Mouse (Mus musculus): ENCODE results near the gene Cox4i2. TPM values are rescaled to one million over a fixed set of nuclear protein-coding genes. Genes with fewer than 3 reads are reported as not detected.

Cox4i2 gene
- total RNA-seq, 2 experiments from 2014 or later = 1.4 TPM; not detected in 1

DNA sequence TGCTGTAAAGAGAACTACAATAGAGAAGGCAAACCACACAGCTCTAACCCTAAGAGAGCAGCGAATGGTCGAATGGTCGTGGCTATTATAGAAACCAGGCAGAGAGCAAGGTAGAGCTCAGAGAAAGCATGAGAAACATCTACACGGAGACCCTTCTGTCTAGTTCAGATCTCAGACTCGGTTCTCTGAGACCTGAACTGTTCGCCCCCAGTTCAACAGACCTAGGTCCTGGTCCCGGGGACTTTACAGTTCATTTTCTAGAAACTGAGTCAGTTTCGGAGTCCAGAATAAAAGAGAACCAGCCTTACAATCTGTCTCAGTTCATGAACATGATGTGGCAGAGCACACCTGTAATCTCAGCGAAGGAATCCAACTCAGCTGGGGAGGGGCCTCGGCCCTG lies 19.5 kb upstream of the Cox4i2 start:
- ATAC-seq (replicated peaks; ENCODE audit: poor library complexity) = no peak

DNA sequence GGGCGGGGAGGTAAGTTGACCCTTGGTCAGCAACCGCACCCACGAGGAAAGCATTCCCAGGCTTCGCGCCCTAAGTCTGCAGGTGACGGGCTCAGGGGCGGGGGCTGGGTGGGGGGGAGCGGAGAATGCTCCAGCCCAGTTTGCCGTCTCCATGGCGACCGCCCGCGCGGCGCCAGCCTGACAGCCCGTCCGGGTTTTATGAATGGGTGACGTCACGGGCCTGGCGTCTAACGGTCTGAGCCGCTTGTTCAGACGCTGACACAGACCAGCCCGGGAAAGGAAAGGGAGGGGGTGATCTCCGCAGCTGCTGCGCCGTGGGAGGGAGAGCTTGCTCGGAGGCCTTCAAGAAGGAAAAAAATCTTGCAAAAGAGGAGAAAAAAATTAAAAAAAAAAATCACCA lies 19.0 kb upstream of the Cox4i2 start:
- ATAC-seq (replicated peaks; ENCODE audit: poor library complexity) = peak; percentile 36

DNA sequence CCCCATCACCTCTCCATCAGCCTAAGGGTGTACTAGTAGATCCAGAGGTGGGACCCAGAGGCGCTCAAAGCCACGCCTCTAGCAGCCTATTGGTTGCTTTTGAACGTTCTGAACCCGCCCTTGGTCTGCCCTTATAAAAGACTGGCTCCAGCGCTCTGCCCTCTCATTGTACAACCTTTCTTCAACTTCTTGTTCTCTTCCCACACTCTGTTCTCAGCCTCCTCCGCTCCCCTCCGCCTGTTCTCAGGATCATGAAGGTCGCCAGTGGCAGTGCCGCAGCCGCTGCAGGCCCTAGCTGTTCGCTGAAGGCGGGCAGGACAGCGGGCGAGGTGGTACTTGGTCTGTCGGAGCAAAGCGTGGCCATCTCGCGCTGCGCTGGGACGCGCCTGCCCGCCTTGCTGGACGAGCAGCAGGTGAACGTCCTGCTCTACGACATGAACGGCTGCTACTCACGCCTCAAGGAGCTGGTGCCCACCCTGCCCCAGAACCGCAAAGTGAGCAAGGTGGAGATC lies 17.8 kb upstream of the Cox4i2 start, which contains the start of gene Id1:
Id1 (plus strand) TSS at position 162 of the 512 bp plus-strand sequence.
- ATAC-seq (replicated peaks; ENCODE audit: poor library complexity) = peak; percentile 63

DNA sequence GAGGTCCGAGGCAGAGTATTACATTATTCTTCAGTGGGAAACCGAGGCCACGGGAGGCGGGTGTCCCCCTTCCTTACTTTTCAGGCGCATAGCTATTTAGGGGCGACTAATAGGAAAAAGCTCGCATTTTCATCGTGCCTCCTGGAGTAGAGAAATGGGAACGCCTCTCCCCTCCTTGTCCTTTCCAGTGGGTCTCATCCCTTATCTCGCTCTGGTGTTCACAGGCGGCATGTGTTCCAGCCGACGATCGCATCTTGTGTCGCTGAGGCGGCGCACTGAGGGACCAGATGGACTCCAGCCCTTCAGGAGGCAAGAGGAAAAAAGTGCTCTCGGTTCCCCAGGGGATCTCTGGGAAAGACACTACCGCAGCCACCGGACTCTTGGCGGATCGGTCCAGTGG lies 17.2 kb upstream of the Cox4i2 start:
- no peak for ATAC-seq (replicated peaks; ENCODE audit: poor library complexity)

DNA sequence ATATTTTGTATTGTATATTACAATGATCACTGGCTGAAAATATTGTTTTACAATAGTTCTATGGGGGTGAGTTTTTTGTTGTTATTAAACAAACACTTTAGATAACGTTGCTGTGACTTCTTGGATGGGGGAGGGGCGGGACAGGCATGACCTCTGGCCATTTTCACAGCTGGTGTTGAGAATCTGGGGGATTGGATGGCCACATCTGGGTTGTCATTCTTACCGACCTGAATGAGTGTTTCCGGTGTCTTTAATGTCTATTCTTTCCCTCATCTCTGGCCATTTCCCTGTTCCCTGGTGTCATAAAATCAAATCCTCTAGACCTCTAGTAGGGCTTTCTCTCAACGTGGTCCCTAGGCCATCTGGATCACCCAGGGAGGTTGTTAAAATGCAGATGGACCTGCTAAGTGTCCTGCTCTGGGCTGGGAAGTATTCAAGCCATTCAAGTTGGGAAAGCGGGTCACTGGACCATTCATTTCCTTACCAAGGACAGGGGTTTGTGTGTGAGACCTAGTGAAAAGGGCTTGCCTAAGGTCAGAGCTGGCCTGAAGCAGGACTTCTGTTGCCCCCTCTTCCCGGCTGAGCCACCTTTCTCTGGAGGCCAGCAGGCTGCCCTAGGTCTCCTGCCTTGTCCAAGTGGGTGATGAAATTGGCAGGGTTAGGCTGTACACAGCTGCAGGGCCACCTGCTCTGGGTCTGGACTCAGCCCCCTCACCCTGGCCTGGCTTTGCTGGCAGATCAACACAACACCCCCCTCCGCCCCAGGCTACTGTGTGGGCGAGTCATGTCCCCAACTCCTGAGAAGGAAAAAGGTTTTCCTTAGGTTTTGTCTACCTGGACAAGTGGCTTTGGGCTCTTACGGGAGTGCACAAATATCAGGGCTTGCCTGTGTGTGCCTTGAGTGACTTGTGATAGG lies 16.4 kb upstream of the Cox4i2 start:
- no peak for ATAC-seq (replicated peaks; ENCODE audit: poor library complexity)

DNA sequence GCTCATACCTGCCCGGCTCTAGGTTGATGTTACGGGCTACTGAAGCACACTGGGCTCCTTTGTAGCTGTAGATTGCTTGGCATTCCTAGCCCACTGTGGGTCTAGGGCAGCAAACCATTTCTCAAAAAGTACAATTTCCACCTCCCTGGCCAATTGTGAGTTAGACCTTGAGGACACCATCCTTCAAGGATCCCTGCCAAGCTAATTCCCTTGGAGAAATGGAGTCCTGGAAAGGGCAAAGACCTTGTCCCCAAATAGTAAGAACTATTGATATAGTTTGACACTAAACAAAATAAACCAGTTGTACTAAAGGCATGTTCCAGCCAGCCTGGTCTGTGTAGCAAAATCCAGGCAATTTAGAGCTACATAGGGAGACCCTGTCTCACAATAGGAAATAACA lies 15.6 kb upstream of the Cox4i2 start:
- no peak for ATAC-seq (replicated peaks; ENCODE audit: poor library complexity)

DNA sequence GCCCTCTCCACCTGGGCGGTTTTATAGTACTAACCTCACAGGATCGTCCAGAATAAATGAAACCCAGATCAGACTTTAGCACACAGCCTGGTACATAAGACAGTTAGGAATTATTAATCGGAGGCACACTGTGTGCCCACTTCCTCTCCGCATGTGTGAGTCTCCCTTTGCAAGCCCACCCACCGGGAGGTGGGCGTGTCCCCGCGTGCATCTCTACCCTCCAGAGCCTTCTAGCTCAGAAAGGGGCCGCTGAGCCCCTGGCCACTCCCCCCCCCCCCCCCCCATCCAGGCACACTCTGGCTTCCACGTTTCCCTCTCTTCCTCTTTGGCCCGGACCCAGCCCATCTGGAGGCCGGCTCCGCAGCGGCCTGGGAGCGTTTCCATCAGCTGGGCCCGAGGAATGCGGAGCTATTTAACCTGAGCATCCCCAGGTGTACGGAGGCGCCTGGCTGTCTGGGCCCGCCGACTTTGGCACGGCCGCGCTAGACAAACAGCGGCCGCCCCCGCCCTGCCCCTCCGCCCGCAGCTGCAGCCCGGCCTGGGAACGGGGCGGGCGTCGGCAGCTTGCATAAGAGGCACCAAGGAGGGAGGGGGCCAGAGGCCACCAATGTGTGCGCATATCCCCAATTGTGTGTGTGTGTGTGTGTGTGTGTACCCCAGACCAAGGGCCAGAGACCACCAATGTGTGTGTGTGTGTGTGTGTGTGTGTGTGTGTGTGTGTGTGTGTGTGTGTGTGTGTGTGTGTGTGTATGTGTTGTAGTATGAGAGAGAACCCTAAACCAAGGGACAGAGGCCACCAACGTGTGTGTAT lies 14.7 kb upstream of the Cox4i2 start:
- peak; percentile 24 for ATAC-seq (replicated peaks; ENCODE audit: poor library complexity)

DNA sequence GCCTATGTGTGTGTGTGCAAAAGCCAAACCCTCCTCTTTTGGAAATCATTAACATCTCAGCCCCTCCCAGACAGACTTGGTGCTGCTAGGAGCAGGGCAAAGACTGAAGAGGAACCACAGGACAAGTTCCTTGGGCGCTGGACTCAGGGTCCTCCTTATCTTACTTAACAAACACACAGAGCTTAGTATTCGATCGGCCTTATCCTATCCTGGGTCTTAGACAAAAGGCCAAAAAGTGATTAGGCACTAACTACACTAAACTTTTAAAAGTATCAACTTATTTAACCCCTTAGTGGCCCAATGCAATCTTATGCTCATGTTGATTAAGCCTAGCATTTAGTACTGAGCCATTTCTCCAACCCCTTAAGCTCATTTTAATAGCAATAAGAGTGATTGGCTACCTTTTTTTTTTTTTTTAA lies 14.1 kb upstream of the Cox4i2 start:
- peak; percentile 23 for ATAC-seq (replicated peaks; ENCODE audit: poor library complexity)

DNA sequence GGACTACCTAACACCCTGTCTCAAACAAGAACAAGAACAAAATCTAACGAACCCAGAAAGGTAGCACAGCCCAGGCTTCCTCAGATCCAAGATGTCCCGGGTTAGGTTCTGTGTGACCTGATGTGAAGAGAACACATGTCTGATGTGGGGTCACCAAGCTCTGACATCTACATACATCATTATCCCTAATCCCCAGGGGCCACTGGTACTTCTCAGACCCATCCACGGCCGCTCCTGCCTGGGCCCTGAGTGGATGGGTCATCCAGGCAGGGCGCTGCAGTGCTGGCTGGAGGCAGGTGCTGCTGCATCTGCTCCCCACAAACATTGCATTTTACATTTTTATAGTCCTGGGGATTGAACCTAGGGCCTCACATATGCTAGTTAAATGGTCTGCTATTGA lies 13.5 kb upstream of the Cox4i2 start:
- no peak for ATAC-seq (replicated peaks; ENCODE audit: poor library complexity)

DNA sequence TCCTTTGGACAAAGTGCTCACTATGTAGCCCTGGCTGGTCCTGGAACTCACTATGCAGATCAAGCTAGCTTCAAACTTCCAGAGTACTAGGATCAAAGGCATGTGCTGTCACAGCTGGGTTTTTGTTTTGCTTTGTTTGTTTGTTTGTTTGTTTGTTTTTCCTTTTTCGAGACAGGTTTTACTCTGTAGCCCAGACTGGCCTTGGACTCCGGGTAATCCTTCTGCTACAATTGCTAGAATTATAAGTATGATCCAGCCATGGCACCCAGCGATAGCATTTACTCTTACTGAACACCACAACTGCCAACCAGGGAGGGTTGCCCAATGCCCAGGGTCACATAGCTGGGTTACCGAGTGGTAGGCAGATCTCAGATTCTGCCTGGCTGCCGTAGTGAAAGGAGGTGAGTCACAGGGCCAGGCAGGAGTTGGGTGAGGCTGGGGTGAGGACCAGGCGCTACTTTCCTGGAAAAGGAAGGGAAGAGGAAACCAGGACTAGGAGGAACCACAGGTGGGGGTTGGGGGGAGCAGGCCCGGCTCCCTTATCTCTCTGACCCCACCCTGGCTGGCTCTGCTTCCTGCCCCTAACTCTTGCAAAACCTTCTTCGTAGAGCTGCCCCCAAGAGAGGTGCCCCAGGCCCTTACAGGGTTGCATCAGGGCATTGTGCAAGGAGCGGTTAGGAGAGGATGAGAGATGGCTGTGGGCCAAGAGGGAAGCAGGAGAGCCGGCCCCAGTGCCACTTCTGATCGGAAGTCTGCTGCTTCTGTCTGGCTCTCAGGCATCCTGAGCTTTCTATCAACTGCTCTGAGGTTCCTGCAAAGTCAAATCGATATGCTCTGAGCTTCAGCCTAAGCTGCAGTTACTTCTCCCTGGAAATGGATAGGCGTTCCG lies 12.6 kb upstream of the Cox4i2 start:
- ATAC-seq (replicated peaks; ENCODE audit: poor library complexity) = peak; percentile 63

DNA sequence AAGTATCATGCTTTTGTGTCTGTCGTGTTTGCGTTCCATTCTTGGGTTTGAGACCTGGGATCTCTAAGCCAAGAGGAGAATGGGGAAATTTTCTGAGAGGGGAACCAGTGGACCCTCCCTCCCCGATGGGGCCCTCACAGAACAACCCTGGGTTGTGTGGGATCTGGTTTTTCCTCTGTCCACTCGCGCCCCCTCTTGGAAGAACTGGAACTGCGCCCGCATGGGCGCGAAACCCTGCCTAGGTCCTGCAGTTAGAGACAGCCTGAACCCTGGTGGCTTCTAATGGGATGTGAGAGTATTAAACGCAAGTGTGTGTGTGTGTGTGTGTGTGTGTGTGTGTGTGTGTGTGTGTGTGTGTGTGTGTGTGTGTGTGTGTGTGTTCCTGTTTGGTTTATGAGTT lies 11.5 kb upstream of the Cox4i2 start:
- ATAC-seq (replicated peaks; ENCODE audit: poor library complexity) = peak; percentile 38

DNA sequence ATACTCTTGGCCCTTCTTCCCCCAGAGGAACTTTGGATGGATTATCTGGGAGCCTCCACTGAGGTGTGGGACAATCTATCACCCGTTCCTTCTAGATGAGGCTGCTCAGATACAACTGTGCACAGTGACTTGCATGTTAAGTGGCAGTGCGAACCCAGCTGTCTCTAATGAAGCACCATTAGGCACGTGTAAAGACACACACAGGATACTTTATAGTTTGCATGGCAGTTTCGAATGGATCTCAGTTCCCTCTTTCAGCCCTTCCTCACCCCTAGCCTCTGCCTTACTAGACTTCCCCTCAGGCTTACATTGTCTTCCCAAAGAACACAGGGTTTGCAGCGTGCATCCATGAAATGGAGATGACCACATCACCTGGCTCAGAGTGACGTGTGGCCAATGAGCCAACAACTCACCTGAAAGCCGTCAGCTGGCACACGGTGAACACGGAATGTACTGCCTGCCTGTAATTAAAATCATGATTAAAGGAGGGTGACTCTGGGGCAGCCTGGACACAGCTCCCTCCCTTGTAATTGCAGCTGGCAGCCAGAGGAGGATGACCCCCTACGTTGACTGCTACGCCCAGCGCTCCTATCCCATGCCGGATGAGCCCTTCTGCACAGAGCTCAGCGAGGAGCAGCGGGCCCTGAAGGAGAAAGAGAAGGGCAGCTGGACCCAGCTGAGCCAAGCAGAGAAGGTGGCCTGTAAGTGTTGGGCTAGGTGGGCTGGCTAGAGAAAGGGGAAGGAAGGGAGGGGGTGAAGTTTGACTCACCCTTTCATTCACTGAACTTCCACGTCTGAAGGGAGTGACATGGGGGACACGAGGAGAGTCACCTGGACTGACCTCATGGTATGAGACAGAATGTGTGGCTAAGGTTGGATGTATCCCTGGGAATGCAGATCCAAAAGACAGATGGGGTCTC lies 2.8 kb downstream of the Cox4i2 start:
- peak; percentile 68 for ATAC-seq (replicated peaks; ENCODE audit: poor library complexity)

DNA sequence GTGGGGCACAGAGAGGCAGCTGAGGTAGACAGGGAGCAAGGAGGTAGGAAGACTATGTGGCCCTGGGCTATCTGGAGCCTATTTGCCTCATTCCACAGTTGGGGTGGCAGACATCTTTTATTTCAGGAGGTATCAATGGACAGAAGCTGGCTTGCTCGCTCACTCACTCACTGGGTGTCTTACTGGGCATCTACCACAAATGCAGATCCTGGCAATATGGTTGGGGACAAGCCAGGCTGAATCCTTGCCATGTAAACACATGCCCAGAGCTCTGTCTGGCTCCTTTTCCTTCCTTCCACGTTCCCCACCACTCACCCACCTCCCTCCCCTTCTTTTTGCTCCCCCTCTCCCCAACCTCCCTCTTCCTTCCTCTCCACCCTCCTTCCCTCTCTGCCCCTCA lies 3.5 kb downstream of the Cox4i2 start:
- ATAC-seq (replicated peaks; ENCODE audit: poor library complexity) = no peak

DNA sequence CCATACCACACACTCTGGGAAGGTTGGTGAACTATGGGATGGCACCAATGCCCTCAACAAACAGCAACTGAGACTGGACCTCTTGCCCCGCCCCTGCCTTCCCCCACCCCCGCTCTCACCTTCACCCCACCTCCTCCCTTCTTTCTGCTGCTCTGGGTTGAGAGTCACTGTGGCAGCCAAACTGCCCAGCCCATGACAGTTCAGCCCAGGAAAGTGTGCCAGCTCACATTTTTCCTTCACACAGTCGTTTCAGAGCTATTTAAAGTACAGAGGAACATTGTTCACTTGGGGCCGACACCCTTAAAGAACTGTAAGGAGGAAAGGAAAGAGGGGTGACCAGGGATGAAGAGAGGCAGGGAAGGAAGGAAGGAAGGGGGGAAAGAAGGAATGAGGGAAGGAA lies 4.4 kb downstream of the Cox4i2 start:
- no peak for ATAC-seq (replicated peaks; ENCODE audit: poor library complexity)

DNA sequence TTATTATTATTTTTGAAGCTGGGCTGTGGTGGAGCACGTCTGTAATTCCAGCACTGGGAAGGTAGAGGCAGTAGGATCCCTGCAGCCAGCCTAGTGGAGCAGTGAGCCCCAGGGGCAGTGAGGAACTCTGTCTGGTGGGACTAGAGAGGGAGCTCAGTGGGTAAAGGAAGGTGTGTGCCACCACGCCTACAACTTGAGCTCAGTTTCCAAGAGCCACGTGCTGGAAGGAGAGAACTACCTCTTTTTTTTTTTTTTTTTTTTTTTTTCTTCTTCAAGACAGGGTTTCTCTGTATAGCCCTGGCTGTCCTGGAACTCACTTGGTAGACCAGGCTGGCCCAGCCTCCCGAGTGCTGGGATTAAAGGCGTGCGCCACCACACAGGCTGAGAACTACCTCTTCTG lies 9.3 kb downstream of the Cox4i2 start:
- no peak for ATAC-seq (replicated peaks; ENCODE audit: poor library complexity)

DNA sequence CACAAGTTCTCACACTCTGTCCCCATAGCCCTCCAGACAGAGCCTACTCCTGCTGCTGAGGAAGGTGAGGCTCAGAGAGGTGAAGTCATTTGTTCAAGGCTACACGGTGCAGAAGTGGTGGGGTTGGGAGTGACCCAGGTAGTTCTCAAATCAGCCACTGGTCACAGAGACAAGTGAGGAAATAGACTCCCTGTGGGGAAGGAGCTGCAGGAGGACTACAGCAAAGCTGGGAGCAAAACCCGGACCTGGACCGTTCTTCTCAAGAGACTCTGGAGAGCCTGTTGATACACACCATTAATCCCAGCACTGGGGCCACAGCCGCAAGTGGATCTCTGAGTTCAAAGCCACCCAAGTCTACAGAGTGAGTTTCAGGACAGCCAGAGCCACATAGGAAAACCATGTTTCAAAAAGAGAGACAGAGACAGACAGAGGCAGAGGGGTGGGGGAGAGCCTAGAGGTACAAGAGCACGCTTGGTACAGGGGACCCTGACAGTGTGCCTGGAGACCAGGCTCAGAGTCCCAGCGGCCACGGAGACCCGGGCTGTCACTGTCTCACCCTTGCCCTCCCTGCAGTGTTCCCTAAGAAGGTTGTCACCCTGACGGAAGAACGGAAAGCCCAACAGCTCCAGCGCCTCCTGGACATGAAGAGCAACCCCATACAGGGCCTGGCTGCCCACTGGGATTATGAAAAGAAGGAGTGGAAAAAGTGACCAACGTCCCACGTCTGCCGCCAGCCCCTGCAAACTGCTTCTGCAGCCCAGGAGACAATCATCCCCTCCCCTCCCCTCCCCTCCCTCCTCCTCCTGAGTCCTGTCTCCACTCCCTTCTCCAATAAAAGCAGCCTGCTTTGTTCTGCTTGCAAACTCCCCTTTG lies 10.4 kb downstream of the Cox4i2 start:
- peak; percentile 35; the same call in 1 of the 2 replicates for ATAC-seq (replicated peaks; ENCODE audit: poor library complexity)

DNA sequence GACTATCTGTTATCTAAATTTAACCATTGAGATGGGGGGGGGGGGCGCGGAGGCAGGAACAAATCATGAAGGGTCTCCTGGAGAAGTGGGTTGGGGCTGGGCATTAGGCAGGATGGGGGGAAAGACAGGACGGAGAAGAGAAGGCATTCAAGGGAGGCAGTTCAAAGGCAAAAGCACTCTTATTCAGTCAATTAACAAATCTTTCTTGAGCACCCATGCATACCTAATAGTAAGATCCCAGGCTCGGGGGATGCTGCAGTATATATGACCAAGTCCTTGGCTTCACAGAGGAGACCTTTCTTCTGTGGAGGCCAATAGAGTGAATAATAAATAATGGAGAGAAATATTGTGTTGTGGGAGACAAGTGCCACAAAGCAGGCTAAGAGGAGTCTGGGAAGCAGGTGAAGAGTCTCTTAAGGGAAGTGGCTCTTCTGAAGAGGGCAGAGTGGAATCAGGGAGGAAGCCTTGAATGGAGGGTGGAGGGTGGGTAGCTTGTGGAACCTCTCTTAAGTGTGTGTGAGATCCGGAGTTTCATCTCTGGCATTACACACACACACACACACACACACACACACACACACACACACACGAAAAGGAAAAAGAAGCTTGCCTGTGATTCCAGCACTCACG lies 11.2 kb downstream of the Cox4i2 start:
- no peak for ATAC-seq (replicated peaks; ENCODE audit: poor library complexity)
